Mouse (Mus musculus) megakaryocyte, embryonic 14.5 days (primary cell): ENCODE results near the gene Npb.

Experiments
- FLI1 ChIP-seq: IDR thresholded peaks from 2 replicates; pipeline ENCODE4 v1.6.1; 2012; ENCODE audit warnings: low read length, inconsistent platforms, mixed read lengths
- GATA1 ChIP-seq: IDR thresholded peaks from 3 replicates; pipeline ENCODE4 v1.6.1; 2012; ENCODE audit warnings: mixed read lengths, low read length, inconsistent platforms, borderline replicate concordance

DNA sequence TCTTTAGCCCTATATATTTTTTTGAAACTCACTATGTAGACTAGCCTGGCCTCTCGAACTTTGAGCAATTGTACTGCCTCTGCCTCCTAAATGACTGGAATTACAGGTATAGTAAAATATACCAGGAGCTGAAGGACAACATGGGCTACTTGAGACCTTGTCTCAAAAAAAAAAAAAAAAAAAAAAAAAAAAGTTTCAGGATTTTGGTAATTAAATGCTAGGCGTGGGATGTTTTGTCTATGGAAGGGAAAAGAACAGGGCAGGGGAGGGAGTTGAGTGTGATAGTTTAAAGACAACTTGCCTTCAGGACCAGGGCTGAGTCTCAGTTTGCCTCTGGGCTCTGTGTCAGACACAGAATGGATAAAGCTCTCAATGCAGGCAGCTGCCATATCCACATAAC is 33.2 kb upstream of the Npb start:
- no peak for TF ChIP-seq GATA1
- TF ChIP-seq FLI1: no peak
